Mouse (Mus musculus) frontal cortex, adult (tissue): ENCODE measurements at regions not wholly inside any gene's neighbourhood (a gene's known extent, or its start where the extent isn't known, plus 50 kb on each side); places are given as distances from the start of the nearest gene placed in this dataset.

ENCODE experiments used
- ATAC-seq: cut with Nextera tagmentation; 2 replicates; pipeline ENCODE4 v1.9.2; 2017; ENCODE audit warnings: mild to moderate bottlenecking, moderate library complexity, mixed read lengths; ENCODE audit not compliant: low TSS enrichment

GRCm38 (mm10) chr3:19458386-19458785 is 170.1 kb downstream of the 1700064H15Rik start:
- no peak for ATAC-seq

GRCm38 (mm10) chr3:19457431-19457830 is 171.0 kb downstream of the 1700064H15Rik start:
- no peak for ATAC-seq

- 0 out of 2 replicates have a peak, but pooled peaks have one; percentile 20 for ATAC-seq
Observed at GRCm38 (mm10) chr3:19455838-19456448, 172.5 kb downstream of the 1700064H15Rik start.

GRCm38 (mm10) chr3:19451022-19451421 is 177.5 kb downstream of the 1700064H15Rik start:
- no peak for ATAC-seq

GRCm38 (mm10) chr3:19448931-19449330 is 179.5 kb downstream of the 1700064H15Rik start:
- ATAC-seq: no peak

GRCm38 (mm10) chr3:19448192-19448591 is 180.3 kb downstream of the 1700064H15Rik start:
- ATAC-seq: no peak

- no peak for ATAC-seq
Observed at GRCm38 (mm10) chr3:19447733-19448132, 180.7 kb downstream of the 1700064H15Rik start.

- ATAC-seq: no peak
Observed at GRCm38 (mm10) chr3:19444914-19445313, 183.6 kb downstream of the 1700064H15Rik start.

GRCm38 (mm10) chr3:19441827-19442226 is 186.7 kb downstream of the 1700064H15Rik start:
- ATAC-seq: no peak

- ATAC-seq: no peak
Observed at GRCm38 (mm10) chr3:19430159-19430558, 198.3 kb downstream of the 1700064H15Rik start.

- ATAC-seq: no peak
Observed at GRCm38 (mm10) chr3:19429422-19430076, 198.9 kb downstream of the 1700064H15Rik start.

- ATAC-seq: no peak
Observed at GRCm38 (mm10) chr3:19429010-19429409, 199.5 kb downstream of the 1700064H15Rik start.

GRCm38 (mm10) chr3:19426130-19426556 is 202.3 kb downstream of the 1700064H15Rik start:
- no peak for ATAC-seq

- ATAC-seq: no peak
Observed at GRCm38 (mm10) chr3:19425322-19425721, 203.2 kb downstream of the 1700064H15Rik start.

- no peak for ATAC-seq
Observed at GRCm38 (mm10) chr3:19424384-19424783, 204.1 kb downstream of the 1700064H15Rik start.

GRCm38 (mm10) chr3:19421430-19421944 is 207.0 kb downstream of the 1700064H15Rik start:
- ATAC-seq: no peak

- ATAC-seq: no peak
Observed at GRCm38 (mm10) chr3:19420912-19421311, 207.6 kb downstream of the 1700064H15Rik start.

GRCm38 (mm10) chr3:19410938-19411515 is 217.4 kb downstream of the 1700064H15Rik start:
- no peak for ATAC-seq

- ATAC-seq: no peak
Observed at GRCm38 (mm10) chr3:19408283-19408682, 220.2 kb downstream of the 1700064H15Rik start.

GRCm38 (mm10) chr3:19407591-19408090 is 220.8 kb downstream of the 1700064H15Rik start:
- ATAC-seq: no peak

GRCm38 (mm10) chr3:19406351-19407151 is 221.9 kb downstream of the 1700064H15Rik start:
- peak; percentile 94 for ATAC-seq

GRCm38 (mm10) chr3:19385675-19386074 is 242.8 kb downstream of the 1700064H15Rik start:
- ATAC-seq: no peak
